Mouse (Mus musculus) C2C12 (cell line): ENCODE measurements at regions not wholly inside any gene's neighbourhood (a gene's known extent, or its start where the extent isn't known, plus 50 kb on each side); places are given as distances from the start of the nearest gene placed in this dataset.
A peak's percentile ranks its signal among the peaks of the same experiment; 100 is the strongest.

Experiments used
- H3K27me3 ChIP-seq: one replicate; pipeline ENCODE4 v1.6.1; 2011; ENCODE audit not compliant: control insufficient read depth, insufficient read depth, insufficient read length
- H3K36me3 ChIP-seq: one replicate; pipeline ENCODE4 v1.6.1; 2011; ENCODE audit not compliant: control insufficient read depth, insufficient read depth
- H3K4me3 ChIP-seq: one replicate; pipeline ENCODE4 v1.5.1; 2011; ENCODE audit warnings: mild to moderate bottlenecking, control low read depth; ENCODE audit not compliant: poor library complexity, insufficient read depth, severe bottlenecking
- H3K79me2 ChIP-seq: one replicate; pipeline ENCODE4 v1.6.1; 2011; ENCODE audit not compliant: control insufficient read depth, insufficient read depth
- H3K79me3 ChIP-seq: one replicate; pipeline ENCODE4 v1.6.1; 2011; ENCODE audit warnings: low read depth, control low read depth
- H3ac ChIP-seq: one replicate; pipeline ENCODE3; 2011; ENCODE audit warnings: low read depth; ENCODE audit not compliant: control insufficient read depth, insufficient read length
- CEBPB ChIP-seq: IDR thresholded peaks from one replicate; pipeline ENCODE4 v1.6.1; 2011; ENCODE audit warnings: low read depth, mild to moderate bottlenecking, control low read depth, moderate library complexity
- CTCF ChIP-seq: IDR thresholded peaks from one replicate; pipeline ENCODE4 v1.5.1; 2011; ENCODE audit not compliant: control insufficient read depth, insufficient read depth, insufficient read length
- FOSL1 ChIP-seq: IDR thresholded peaks from one replicate; pipeline ENCODE4 v1.8.0; 2011; ENCODE audit warnings: mild to moderate bottlenecking, low read length; ENCODE audit not compliant: poor library complexity, insufficient read depth, severe bottlenecking
- MAX ChIP-seq: IDR thresholded peaks from one replicate; pipeline ENCODE4 v1.6.1; 2011; ENCODE audit warnings: mild to moderate bottlenecking, control low read depth
- MYOD1 ChIP-seq: IDR thresholded peaks from one replicate; pipeline ENCODE4 v1.6.1; 2011; ENCODE audit warnings: low read depth; ENCODE audit not compliant: control insufficient read depth, insufficient read length
- MYOG ChIP-seq: IDR thresholded peaks from one replicate; pipeline ENCODE4 v1.6.1; 2011; ENCODE audit not compliant: control insufficient read depth, insufficient read length; ENCODE audit errors: extremely low read depth
- USF1 ChIP-seq: IDR thresholded peaks from one replicate; pipeline ENCODE4 v1.6.1; 2011; ENCODE audit warnings: low read depth, mild to moderate bottlenecking, control low read depth, moderate library complexity

GRCm38 (mm10) chr7:69827251-69827650, 539.3 kb downstream of the Nr2f2 start:
- no peaks in the 10 kb centered on the region for H3K79me3 ChIP-seq
- H3K27me3 ChIP-seq = no peaks in the 10 kb centered on the region
- TF ChIP-seq USF1 (no peak), FOSL1 (no peak), CTCF (no peak), MAX (no peak), CEBPB (no peak), MYOG (no peak), MYOD1 (no peak)
- no peak overlapping the region for H3K4me3 ChIP-seq
- H3ac ChIP-seq = no peak overlapping the region
- H3K79me2 ChIP-seq = no peaks in the 10 kb centered on the region
- H3K36me3 ChIP-seq = no peaks in the 10 kb centered on the region

GRCm38 (mm10) chr7:69820570-69820969, 546.0 kb downstream of the Nr2f2 start:
- no peak overlapping the region for H3ac ChIP-seq
- TF ChIP-seq CTCF (no peak), MAX (no peak), FOSL1 (no peak), MYOG (no peak), CEBPB (no peak), MYOD1 (no peak), USF1 (no peak)
- no peaks in the 10 kb centered on the region for H3K27me3 ChIP-seq
- no peak overlapping the region for H3K4me3 ChIP-seq
- no peaks in the 10 kb centered on the region for H3K79me3 ChIP-seq
- no peaks in the 10 kb centered on the region for H3K79me2 ChIP-seq
- no peaks in the 10 kb centered on the region for H3K36me3 ChIP-seq

GRCm38 (mm10) chr7:69812301-69812700, 554.2 kb downstream of the Nr2f2 start:
- no peaks in the 10 kb centered on the region for H3K79me3 ChIP-seq
- no peaks in the 10 kb centered on the region for H3K79me2 ChIP-seq
- no peaks in the 10 kb centered on the region for H3K27me3 ChIP-seq
- TF ChIP-seq MYOD1 = no peak
- TF ChIP-seq USF1 = no peak
- TF ChIP-seq CEBPB = peak; percentile 5
- no peak overlapping the region for H3K4me3 ChIP-seq
- no peak overlapping the region for H3ac ChIP-seq
- H3K36me3 ChIP-seq = no peaks in the 10 kb centered on the region

- Histone ChIP-seq H3K4me3 (no peak overlapping the region), H3K79me3 (no peaks in the 10 kb centered on the region), H3ac (no peak overlapping the region), H3K36me3 (no peaks in the 10 kb centered on the region), H3K27me3 (no peaks in the 10 kb centered on the region), H3K79me2 (no peaks in the 10 kb centered on the region)
- TF ChIP-seq USF1 (no peak), MYOG (no peak), MYOD1 (no peak), CTCF (peak; percentile 8), CEBPB (no peak), FOSL1 (no peak)
Observed at GRCm38 (mm10) chr7:69810873-69811272, 555.7 kb downstream of the Nr2f2 start.

- Histone ChIP-seq H3K79me2 (no peaks in the 10 kb centered on the region), H3ac (no peak overlapping the region), H3K79me3 (no peaks in the 10 kb centered on the region), H3K4me3 (no peak overlapping the region), H3K36me3 (no peaks in the 10 kb centered on the region), H3K27me3 (no peaks in the 10 kb centered on the region)
- TF ChIP-seq MYOD1 = no peak
Observed at GRCm38 (mm10) chr7:69807220-69807619, 559.3 kb downstream of the Nr2f2 start.

GRCm38 (mm10) chr7:69770980-69771348, 595.6 kb downstream of the Nr2f2 start:
- Histone ChIP-seq H3K4me3 (no peak overlapping the region), H3K79me2 (no peaks in the 10 kb centered on the region), H3K36me3 (no peaks in the 10 kb centered on the region), H3K79me3 (no peaks in the 10 kb centered on the region), H3ac (no peak overlapping the region), H3K27me3 (no peaks in the 10 kb centered on the region)
- TF ChIP-seq MAX (no peak), FOSL1 (no peak), CEBPB (no peak), CTCF (no peak), USF1 (no peak), MYOD1 (no peak), MYOG (no peak)
